Mouse (Mus musculus) thymus, adult 2 months (tissue): Measurements from ENCODE around the gene Ncmap.

Experiments
- CTCF ChIP-seq: fragments of 200-500 bp; IDR thresholded peaks from 2 replicates; pipeline ENCODE4 v1.5.1; 2012; ENCODE audit warnings: mild to moderate bottlenecking, control low read depth, low read length, moderate library complexity, borderline replicate concordance; ENCODE audit not compliant: control insufficient read depth, poor library complexity, insufficient read depth; ENCODE audit errors: extremely low read depth
- POLR2A ChIP-seq: fragments of 200-500 bp; IDR thresholded peaks from 2 replicates; pipeline ENCODE4 v1.6.1; 2012; ENCODE audit warnings: mild to moderate bottlenecking, low read length, control low read depth, moderate library complexity; ENCODE audit not compliant: control insufficient read depth, poor library complexity, insufficient read depth; ENCODE audit errors: extremely low read depth

- TF ChIP-seq CTCF (no peak), POLR2A (no peak)
Observed at GRCm38 (mm10) chr4:135362828-135363227, 35.2 kb downstream of the Ncmap start.
